Mouse (Mus musculus): ENCODE results near the gene Kmt5c. TPM values are rescaled to one million over a fixed set of nuclear protein-coding genes. Genes with fewer than 3 reads are reported as not detected.
"Not testable (repeated sequence)": the region's sequence is repeated elsewhere in the genome, so short reads cannot be mapped to it uniquely, and the experiment has no call there.

Gene Kmt5c
- polyA plus RNA-seq, 1 experiment from 2014 or later: 76.1 TPM

DNA sequence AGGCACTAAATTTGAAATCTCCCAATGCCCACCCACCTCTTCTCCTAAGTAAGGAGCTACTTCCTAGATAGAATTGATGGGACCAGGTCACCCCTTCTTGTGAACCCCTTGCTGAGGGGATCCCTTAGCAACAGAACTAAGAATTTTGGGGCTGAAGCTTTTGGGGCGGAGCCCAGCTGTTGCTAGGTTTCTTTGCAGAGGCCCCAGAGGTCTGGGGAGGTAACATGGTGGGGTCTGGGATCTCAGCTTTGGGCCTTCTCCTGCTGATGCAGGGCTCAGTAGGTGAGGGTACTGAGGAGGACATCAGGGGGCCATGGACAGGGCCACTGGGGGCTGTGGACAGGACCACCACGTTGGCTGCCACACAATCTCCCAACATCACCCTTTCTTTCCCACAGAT lies 42.8 kb downstream of the Kmt5c start, which contains the start of the genes Il11 and Tmem190:
Gene Il11 (minus strand): TSS at position 101 of the 400 bp plus-strand sequence.
Gene Tmem190 (plus strand): TSS at position 179 of the 400 bp plus-strand sequence.
- WGBS: 70% methylated on average over 2 of the region's 2 CpGs
- Histone ChIP-seq H3K4me1 (peaks cover 28% of the 10 kb centered on the region), H3K36me3 (no peaks in the 10 kb centered on the region), H3K9me3 (no peaks in the 10 kb centered on the region; the same call in 1 of the 2 replicates), H3K27ac (no peak within 1 kb of the TSS), H3K27me3 (ENCODE audit: insufficient read depth, poor library complexity, severe bottlenecking) (peaks cover 63% of the 10 kb centered on the region), H3K4me3 (no peak within 1 kb of the TSS)
- DNase-seq (ENCODE audit: low spot score): no peak

DNA sequence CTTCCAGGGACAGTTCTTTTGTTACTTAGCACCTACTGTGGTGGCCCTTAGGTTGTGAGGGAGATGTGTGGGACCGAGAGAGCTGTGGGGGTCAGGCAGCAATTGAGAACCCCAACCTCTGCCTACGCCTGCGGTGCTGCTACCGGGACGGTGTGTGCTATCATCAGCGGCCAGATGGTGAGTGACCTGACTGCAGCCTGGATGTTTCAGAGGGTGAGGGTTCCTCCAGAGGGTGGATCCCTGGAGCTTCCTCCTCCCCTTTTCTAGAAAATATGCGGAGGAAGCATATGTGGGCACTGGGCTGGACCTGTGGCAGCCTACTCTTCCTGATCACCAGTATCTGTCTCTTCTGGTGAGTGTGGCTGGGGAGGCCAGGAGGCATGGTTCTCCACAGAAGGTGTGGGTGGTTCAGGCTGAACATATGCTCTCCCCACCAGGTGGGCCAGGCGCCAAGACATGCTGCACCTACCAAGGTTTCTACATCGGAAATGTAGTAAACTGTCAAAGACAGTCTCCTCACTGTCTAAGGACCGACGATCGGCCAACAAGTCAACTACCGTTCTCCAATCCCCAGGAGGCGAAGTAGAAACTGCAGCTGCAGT lies 43.9 kb downstream of the Kmt5c start:
- Histone ChIP-seq H3K4me3 (no peak overlapping the region), H3K27ac (no peak overlapping the region), H3K36me3 (no peaks in the 10 kb centered on the region), H3K4me1 (peaks cover 21% of the 10 kb centered on the region), H3K9me3 (no peaks in the 10 kb centered on the region; the same call in 1 of the 2 replicates), H3K27me3 (ENCODE audit: insufficient read depth, poor library complexity, severe bottlenecking) (peaks cover 54% of the 10 kb centered on the region)
- DNase-seq (ENCODE audit: low spot score): no peak
- WGBS: 66% methylated on average over 14 of the region's 14 CpGs

DNA sequence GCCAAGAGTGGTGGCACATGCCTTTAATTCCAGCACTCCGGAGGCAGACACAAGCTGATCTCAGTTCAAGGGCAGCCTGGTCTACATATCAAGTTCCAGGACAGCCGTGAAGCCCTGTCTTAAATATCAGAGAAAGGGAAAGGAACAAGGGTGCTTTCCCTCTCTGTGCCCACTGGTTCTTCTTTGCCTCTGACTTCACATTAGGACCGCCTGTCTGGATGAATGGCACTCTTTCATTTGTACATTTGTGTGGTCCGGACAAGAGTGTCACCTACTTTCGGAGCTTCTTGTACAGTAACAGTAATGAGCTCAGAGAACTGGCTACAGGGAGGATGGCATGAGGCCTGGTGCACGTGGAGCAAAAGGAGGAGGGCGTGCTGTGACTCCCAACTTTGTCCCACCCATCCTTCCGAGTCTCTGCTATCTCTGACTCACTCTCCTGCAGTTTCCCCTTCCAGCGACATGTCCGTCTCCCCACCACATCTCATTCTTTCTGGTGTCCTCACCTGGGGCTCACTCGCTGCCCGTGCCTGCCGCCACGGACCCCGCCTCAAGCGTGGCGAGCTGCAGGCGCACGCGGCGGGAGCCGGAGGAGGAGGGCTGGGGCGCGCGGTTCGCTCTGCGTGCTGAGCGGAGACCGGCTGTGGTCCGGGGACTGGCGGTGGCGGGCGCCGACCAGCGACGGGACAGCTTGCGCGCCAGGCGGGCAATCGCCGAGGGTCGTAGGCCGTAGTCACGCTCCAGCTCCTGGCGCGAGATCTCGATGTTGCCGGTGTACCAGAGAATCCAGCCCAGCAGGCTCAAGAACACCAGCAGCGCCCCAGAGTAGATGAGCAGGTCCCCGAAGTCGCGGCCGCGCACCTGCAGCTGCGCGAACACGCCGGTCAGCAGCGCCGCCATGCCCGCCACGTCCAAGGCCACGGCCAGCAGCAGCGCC lies 48.9 kb downstream of the Kmt5c start:
- WGBS: 2% methylated on average over 64 of the region's 64 CpGs
- peak overlapping the region; percentile 92 for H3K27ac ChIP-seq

DNA sequence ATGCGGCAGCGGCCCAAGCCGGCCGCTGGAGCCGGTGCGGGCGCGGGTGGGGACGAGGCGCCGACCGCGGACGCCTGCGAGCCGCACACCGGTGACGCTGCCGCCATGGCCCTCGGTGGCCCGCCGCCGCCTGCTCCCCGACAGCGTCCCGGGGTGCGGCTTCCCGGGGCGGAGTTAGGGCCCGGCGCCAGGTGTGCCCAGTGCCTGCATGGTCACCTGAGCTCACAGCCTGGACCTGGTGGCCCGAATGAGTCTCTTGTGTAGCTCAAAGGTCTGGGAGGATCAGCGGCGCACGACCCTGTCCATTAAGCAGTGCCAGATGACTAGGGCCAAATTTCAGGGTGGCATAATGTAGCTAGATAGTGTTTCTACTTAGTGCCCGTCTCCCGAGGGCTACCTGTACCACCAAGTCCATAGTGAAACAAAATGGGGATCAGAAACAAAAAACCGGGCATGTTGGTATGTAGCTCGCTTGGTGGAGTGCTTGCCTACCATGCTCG lies 49.6 kb downstream of the Kmt5c start, which contains the start of gene Tmem238:
Gene Tmem238 (minus strand): TSS at position 221 of the 500 bp plus-strand sequence.
- Histone ChIP-seq H3K27me3 (ENCODE audit: insufficient read depth, poor library complexity, severe bottlenecking) (peaks cover 11% of the 10 kb centered on the region; the same call in 1 of the 2 replicates), H3K36me3 (peaks cover 11% of the 10 kb centered on the region), H3K4me1 (peaks cover 15% of the 10 kb centered on the region), H3K9me3 (no peaks in the 10 kb centered on the region), H3K4me3 (peak within 1 kb of the TSS; percentile 72), H3K27ac (peak within 1 kb of the TSS; percentile 92)
- no peak for DNase-seq (ENCODE audit: low spot score)
- WGBS: 9% methylated on average over 40 of the region's 40 CpGs

More for the DNA sequence above, 48.9 kb downstream of the Kmt5c start:
- DNase-seq (ENCODE audit: low spot score): peak; percentile 90
- H3K4me1 ChIP-seq: peaks cover 8% of the 10 kb centered on the region
- H3K36me3 ChIP-seq: peaks cover 4% of the 10 kb centered on the region
- H3K4me3 ChIP-seq: peak overlapping the region; percentile 72
- no peaks in the 10 kb centered on the region for H3K9me3 ChIP-seq
- H3K27me3 ChIP-seq (ENCODE audit: insufficient read depth, poor library complexity, severe bottlenecking): peaks cover 13% of the 10 kb centered on the region; the same call in 1 of the 2 replicates

DNA sequence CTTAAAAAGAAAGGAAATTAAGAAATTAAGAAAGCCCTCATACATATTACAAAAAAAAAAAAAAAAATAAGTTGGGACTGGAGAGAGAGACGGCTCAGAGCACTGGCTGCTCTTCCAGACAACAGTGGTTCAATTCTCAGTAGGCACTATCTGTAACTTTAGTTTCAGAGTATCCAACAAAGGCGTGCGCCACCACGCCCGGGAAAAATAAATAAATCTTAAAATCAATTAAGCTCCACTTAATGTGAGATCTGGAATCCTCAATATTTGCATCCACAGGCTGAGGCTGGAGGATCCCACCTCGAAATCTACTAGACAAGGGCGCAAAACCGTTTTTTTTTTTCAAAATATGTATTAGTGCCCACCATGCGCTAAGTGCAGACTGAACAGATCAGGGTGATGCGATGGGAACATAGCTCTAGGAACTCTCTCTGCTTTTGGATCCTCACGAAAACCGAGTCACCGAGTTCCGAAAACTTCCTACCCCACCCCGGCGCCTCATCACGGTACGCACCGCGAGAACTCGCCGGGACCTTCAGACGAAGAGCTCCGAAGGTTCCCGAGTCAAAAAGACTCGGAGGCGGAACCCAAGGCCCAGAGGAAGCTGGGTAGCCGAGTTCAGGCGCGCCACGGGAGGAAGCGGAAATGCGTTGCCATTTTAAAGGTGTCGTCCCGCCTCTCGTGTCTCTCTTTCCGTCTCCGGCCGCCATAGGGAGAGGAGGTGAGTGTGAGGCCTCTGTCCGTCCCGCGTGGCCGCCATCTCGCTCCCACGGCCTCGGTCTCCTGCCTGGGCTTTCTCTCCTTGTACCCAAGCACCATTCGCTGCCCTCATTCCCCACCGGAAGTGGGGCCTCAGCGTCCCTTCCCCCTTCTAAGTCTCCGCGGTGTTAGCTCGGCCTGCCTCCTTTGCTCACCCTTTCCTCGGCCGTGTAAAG lies 52.6 kb downstream of the Kmt5c start, which contains the start of gene Rpl28:
Gene Rpl28 (plus strand): TSS at position 597 of the 935 bp plus-strand sequence.
- H3K36me3 ChIP-seq: peaks cover 40% of the 10 kb centered on the region
- peak; percentile 99 for DNase-seq (ENCODE audit: low spot score)
- peak within 1 kb of the TSS; percentile 98 for H3K27ac ChIP-seq
- peaks cover 11% of the 10 kb centered on the region; the same call in 1 of the 2 replicates for H3K27me3 ChIP-seq (ENCODE audit: insufficient read depth, poor library complexity, severe bottlenecking)
- no peaks in the 10 kb centered on the region for H3K9me3 ChIP-seq
- peak within 1 kb of the TSS; percentile 91 for H3K4me3 ChIP-seq
- peaks cover 15% of the 10 kb centered on the region for H3K4me1 ChIP-seq
- whole genome bisulfite sequencing: 2% methylated on average over 54 of the region's 54 CpGs

DNA sequence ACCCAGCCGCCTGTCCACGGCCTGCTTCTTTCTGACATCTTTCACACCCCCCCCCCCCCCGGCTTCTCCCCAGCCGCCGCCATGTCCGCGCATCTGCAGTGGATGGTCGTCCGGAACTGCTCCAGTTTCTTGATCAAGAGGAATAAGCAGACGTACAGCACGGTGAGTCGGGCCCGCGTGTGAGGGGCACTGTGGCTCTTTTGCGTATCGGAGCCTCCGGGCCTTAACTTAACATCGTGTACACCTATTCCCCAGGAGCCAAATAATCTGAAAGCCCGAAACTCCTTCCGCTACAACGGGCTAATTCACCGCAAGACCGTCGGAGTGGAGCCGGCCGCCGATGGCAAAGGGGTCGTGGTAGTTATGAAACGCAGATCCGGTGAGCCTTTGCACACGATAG lies 53.3 kb downstream of the Kmt5c start:
- Histone ChIP-seq H3K4me1 (peaks cover 15% of the 10 kb centered on the region), H3K36me3 (peaks cover 43% of the 10 kb centered on the region), H3K4me3 (peak overlapping the region; percentile 91), H3K27ac (peak overlapping the region; percentile 98)
- 1% methylated on average over 31 of the region's 31 CpGs for WGBS
- not testable (repeated sequence) for H3K9me3 ChIP-seq; H3K27me3 ChIP-seq (ENCODE audit: insufficient read depth, poor library complexity, severe bottlenecking); DNase-seq (ENCODE audit: low spot score)

DNA sequence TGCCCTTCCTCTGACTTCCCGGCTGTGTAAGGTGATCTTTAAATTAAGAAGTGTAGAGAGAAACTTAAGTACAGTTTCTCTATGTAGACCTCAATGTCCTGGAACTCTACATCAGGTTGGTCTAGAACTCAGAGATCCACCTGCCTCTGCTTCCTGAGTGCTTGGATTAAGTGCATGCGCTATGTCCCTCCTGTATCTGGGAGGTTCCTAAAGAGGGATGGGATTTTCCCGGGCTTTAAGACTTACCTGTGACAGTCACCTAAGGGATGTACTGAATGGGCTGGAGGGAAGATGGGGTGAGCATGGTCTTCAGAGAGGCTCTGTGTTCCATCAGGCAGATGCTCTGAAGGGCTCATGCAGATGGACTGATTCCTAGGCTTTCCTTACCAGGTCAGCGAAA lies 53.8 kb downstream of the Kmt5c start:
- H3K9me3 ChIP-seq: no peaks in the 10 kb centered on the region
- peak overlapping the region; percentile 98 for H3K27ac ChIP-seq
- peaks cover 43% of the 10 kb centered on the region for H3K36me3 ChIP-seq
- H3K4me1 ChIP-seq: peaks cover 15% of the 10 kb centered on the region
- 39% methylated on average over 4 of the region's 4 CpGs for WGBS
- peaks cover 9% of the 10 kb centered on the region; the same call in 1 of the 2 replicates for H3K27me3 ChIP-seq (ENCODE audit: insufficient read depth, poor library complexity, severe bottlenecking)
- no peak for DNase-seq (ENCODE audit: low spot score)
- H3K4me3 ChIP-seq: peak overlapping the region; percentile 91

DNA sequence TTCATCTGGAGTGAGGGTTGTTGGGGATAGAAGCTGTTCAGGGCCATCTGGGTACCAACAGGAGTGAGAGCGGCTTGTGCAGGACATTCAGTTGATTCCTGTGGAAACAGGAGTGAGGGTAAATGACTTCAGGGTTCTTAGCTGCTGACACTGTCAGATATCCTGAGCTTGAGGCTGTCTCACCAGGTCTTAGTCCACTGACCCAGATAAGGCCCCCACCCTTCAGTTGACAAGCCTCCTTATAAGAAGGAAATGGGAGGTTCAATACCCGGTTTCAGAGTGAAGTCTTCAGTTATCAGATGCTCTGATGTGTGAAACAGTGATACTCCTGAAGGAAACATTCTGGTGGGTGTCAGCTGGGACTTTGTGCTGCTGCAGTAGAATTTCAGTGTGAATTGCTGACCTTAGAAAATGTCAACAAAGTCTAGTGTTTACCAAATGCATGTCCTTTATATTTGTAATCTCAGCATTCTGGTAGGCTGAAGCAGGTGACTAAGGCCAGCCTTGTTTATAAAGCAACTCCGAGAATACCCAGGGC lies 54.8 kb downstream of the Kmt5c start:
- Histone ChIP-seq H3K4me1 (peaks cover 8% of the 10 kb centered on the region), H3K36me3 (peaks cover 43% of the 10 kb centered on the region), H3K27me3 (ENCODE audit: insufficient read depth, poor library complexity, severe bottlenecking) (peaks cover 5% of the 10 kb centered on the region; the same call in 1 of the 2 replicates), H3K27ac (no peak overlapping the region), H3K4me3 (0 out of 2 replicates have a peak overlapping the region, but pooled peaks have one; percentile 91), H3K9me3 (no peaks in the 10 kb centered on the region)
- DNase-seq (ENCODE audit: low spot score): no peak
- 79% methylated on average over 3 of the region's 3 CpGs for WGBS

DNA sequence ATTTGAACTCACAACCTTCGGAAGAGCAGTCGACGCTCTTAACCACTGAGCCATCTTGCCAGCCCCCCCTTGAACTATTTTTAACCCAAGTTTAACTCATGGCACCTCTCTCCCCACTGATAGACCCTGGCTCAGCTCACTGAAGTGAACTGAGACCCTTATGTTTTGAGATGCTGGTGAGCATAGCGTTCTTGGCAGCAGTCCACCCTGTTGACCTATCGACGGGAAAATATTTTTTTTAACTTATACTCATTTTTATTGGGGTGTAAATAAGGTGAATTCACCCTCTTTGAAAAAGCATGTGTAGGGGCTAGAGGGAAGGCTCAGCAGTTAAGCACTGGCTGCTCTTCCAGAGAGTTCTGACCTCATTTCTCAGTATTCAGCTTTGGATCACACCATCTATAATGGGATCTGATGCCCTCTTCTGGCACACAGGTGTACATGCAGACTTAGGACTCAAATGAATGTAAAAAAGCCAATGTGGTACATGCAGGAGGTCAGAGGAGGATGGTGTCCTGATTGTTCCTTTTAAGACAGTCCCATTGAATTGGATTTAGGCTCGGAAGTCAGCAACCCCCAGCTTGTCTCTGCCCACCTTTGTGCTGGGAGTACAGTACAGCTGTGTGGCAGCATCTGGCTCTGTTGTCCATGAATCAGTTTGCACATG lies 56.0 kb downstream of the Kmt5c start:
- Histone ChIP-seq H3K36me3 (peaks cover 43% of the 10 kb centered on the region), H3K4me3 (no peak overlapping the region), H3K4me1 (peaks cover 8% of the 10 kb centered on the region), H3K9me3 (no peaks in the 10 kb centered on the region), H3K27me3 (ENCODE audit: insufficient read depth, poor library complexity, severe bottlenecking) (no peaks in the 10 kb centered on the region), H3K27ac (no peak overlapping the region)
- no peak for DNase-seq (ENCODE audit: low spot score)
- WGBS: 80% methylated on average over 7 of the region's 7 CpGs

Data from heart, embryonic 10.5 days (tissue).